In the genomic region with DNA sequence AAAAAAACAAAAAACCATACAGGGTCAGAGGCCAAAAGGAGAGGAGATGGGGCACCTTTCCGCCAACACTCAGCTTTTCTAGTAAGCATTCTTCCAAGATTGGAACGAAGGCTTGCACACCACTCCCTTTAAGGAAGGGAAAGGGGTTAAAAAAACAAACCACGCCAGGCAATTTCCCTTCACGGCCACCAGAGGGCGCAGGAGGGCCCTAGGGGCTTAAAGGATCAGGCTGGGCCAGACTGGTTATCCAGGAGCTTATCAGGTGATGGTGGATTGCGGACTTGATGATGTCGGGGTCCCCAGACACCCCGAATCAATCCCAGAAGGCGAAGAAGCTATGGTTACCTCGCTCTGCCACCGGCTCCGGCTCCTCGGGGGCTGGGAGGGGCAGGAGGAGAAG, we compare ENCODE assay signal across 8 mouse cellular contexts. TPM values are rescaled to one million over a fixed set of nuclear protein-coding genes. Genes with fewer than 3 reads are reported as not detected.
DNase-seq lines count a peak whose midpoint lies in the region; ATAC-seq and TF ChIP-seq lines count a peak whose summit lies in the region.

No protein-coding gene starts in this region.

- DNase-seq in cerebellum, adult 2 months: no peak
- no peak for DNase-seq in cerebellum, adult 9-11 months
- DNase-seq in urinary bladder, postnatal 25 days (ENCODE audit: low spot score): peak; percentile 43
- no peak for DNase-seq in urinary bladder, postnatal 4 days (ENCODE audit: low spot score in 2 of 2)
- peak in 2 of 3 experiments; percentile 41 to 43 for DNase-seq in liver, embryonic 14.5 days (ENCODE audit: low read depth in 3 of 3, low spot score in 3 of 3)
- peak; percentile 74 for DNase-seq in splenic B cell, adult 2 months (ENCODE audit: low read depth, low spot score)
- DNase-seq in left cerebral cortex, adult 8-10 months (ENCODE audit: low spot score in 2 of 2): no peak

- H3K27me3 ChIP-seq in cerebellum, adult 2 months (ENCODE audit: control insufficient read depth, insufficient read depth, low read length): no peaks in the 10 kb centered on the region
- H3K27me3 ChIP-seq in heart, embryonic 13.5 days (replicated peaks): no peaks in the 10 kb centered on the region
- H3K27me3 ChIP-seq in liver, embryonic 14.5 days (ENCODE audit: control insufficient read depth, insufficient read depth, low read length): no peaks in the 10 kb centered on the region
- H3K27me3 ChIP-seq in splenic B cell, adult 2 months (ENCODE audit: control insufficient read depth, insufficient read depth, low read length, poor library complexity, severe bottlenecking): no peaks in the 10 kb centered on the region

- peak overlapping the region; percentile 63 for H3K4me2 ChIP-seq in heart, embryonic 13.5 days
- H3K4me2 ChIP-seq in liver, embryonic 14.5 days (ENCODE audit: low read depth): no peak overlapping the region

- H3K9me3 ChIP-seq in heart, embryonic 13.5 days: no peaks in the 10 kb centered on the region
- H3K9me3 ChIP-seq in liver, embryonic 14.5 days (ENCODE audit: control insufficient read depth, low read length): no peaks in the 10 kb centered on the region

- TF ChIP-seq CTCF in cerebellum, adult 2 months (IDR thresholded peaks at IDR 0.05; ENCODE audit: borderline replicate concordance, insufficient read depth, low read depth, low read length): peak; percentile 64
- peak; percentile 96 for TF ChIP-seq CTCF in liver, embryonic 14.5 days (IDR thresholded peaks at IDR 0.05; ENCODE audit: low read depth)

- peak overlapping the region; percentile 78 for H3K9ac ChIP-seq in heart, embryonic 13.5 days
- H3K9ac ChIP-seq in liver, embryonic 14.5 days (replicated peaks): no peak overlapping the region

- ATAC-seq in heart, embryonic 13.5 days (ENCODE audit: extremely low read depth, insufficient number of reproducible peaks, low FRiP score, low TSS enrichment): no peak
- ATAC-seq in liver, embryonic 14.5 days (ENCODE audit: insufficient read depth): no peak

- TF ChIP-seq POLR2A in cerebellum, adult 2 months (IDR thresholded peaks at IDR 0.05; ENCODE audit: borderline replicate concordance, insufficient read depth, low read length): no peak

- no peak overlapping the region for H3K27ac ChIP-seq in cerebellum, adult 2 months (ENCODE audit: insufficient read depth, low read length)
- H3K27ac ChIP-seq in heart, embryonic 13.5 days (replicated peaks): peak overlapping the region; percentile 93
- H3K27ac ChIP-seq in liver, embryonic 14.5 days: no peak overlapping the region

- no peak overlapping the region for H3K4me3 ChIP-seq in cerebellum, adult 2 months (replicated peaks; ENCODE audit: insufficient read depth, low read depth, low read length)
- peak overlapping the region; percentile 38 for H3K4me3 ChIP-seq in heart, embryonic 13.5 days
- H3K4me3 ChIP-seq in liver, embryonic 14.5 days (ENCODE audit: insufficient read depth in 1 of 2, low read depth in 2 of 2, low read length in 2 of 2): no peak overlapping the region

- 29% methylated on average over 13 of the region's 13 CpGs for WGBS in cerebellum, adult 2 months
- 17% methylated on average over 13 of the region's 13 CpGs for WGBS in heart, embryonic 13.5 days
- whole genome bisulfite sequencing in liver, embryonic 14.5 days (ENCODE audit: insufficient replicate concordance): 16% methylated on average over 13 of the region's 13 CpGs

- TF ChIP-seq EP300 in liver, embryonic 14.5 days (IDR thresholded peaks at IDR 0.05; ENCODE audit: low read depth): no peak

- H3K4me1 ChIP-seq in cerebellum, adult 2 months (ENCODE audit: control insufficient read depth, insufficient read depth, low read length): no peaks in the 10 kb centered on the region
- peaks cover 91% of the 10 kb centered on the region for H3K4me1 ChIP-seq in heart, embryonic 13.5 days
- H3K4me1 ChIP-seq in liver, embryonic 14.5 days (replicated peaks; ENCODE audit: control insufficient read depth in 2 of 2, insufficient read depth in 2 of 2, low read length in 1 of 2): peaks cover 0 to 5% of the 10 kb centered on the region in 2 experiments; a peak in 3 of 4 replicates

- H3K36me3 ChIP-seq in heart, embryonic 13.5 days: peaks cover 14% of the 10 kb centered on the region
- H3K36me3 ChIP-seq in liver, embryonic 14.5 days (replicated peaks; ENCODE audit: control insufficient read depth, insufficient read depth, low read depth): no peaks in the 10 kb centered on the region
- no peaks in the 10 kb centered on the region for H3K36me3 ChIP-seq in splenic B cell, adult 2 months (ENCODE audit: control insufficient read depth, insufficient read depth, low read length, poor library complexity, severe bottlenecking)

RNA-seq across cellular contexts. Expression of gene Tnnt1, which starts 2.9 kb away (rescaled TPM):
- polyA plus RNA-seq in cerebellum, adult 2 months (2012; rRNA removed): 2.9 and 6.7 TPM in 2 replicates
- 610 and 755 TPM in 2 replicates for polyA plus RNA-seq in heart, embryonic 13.5 days (2015; fragmentation: Nextera tagmentation; extraction: Ambion mirVana)
- polyA plus RNA-seq in liver, embryonic 14.5 days (2012; rRNA removed): 2.0 and 4.0 TPM in 2 replicates
- polyA plus RNA-seq in liver, embryonic 14.5 days (2014; fragmentation: Nextera tagmentation; extraction: Ambion mirVana): 2.6 and 3.3 TPM in 2 replicates
- 10 to 100 TPM in 1 of 4 experiments, 1 to 10 TPM in 3; 7.5 to 10.9 (median 8.2) TPM for total RNA-seq in left cerebral cortex, adult 8-10 months (2022)

RNA-seq across cellular contexts. Expression of gene Tnni3, which starts 10.8 kb away (rescaled TPM):
- polyA plus RNA-seq in cerebellum, adult 2 months (2012; rRNA removed): 5.4 and 9.5 TPM in 2 replicates
- polyA plus RNA-seq in heart, embryonic 13.5 days (2015; fragmentation: Nextera tagmentation; extraction: Ambion mirVana): 2,083 and 2,324 TPM in 2 replicates
- polyA plus RNA-seq in liver, embryonic 14.5 days (2012; rRNA removed): 0.30 and 0.35 TPM in 2 replicates
- polyA plus RNA-seq in liver, embryonic 14.5 days (2014; fragmentation: Nextera tagmentation; extraction: Ambion mirVana): 0.45 TPM in 1 of 2 replicates, not detected in the other
- 1 to 10 TPM; 1.9 to 4.5 (median 4.1) TPM for total RNA-seq in left cerebral cortex, adult 8-10 months (2022)

RNA-seq across cellular contexts. Expression of gene Ppp1r12c, which starts 11.8 kb away (rescaled TPM):
- polyA plus RNA-seq in cerebellum, adult 2 months (2012; rRNA removed): 111 and 120 TPM in 2 replicates
- polyA plus RNA-seq in heart, embryonic 13.5 days (2015; fragmentation: Nextera tagmentation; extraction: Ambion mirVana): 29.2 and 33.9 TPM in 2 replicates
- 16.2 and 22.2 TPM in 2 replicates for polyA plus RNA-seq in liver, embryonic 14.5 days (2012; rRNA removed)
- 15.6 and 22.2 TPM in 2 replicates for polyA plus RNA-seq in liver, embryonic 14.5 days (2014; fragmentation: Nextera tagmentation; extraction: Ambion mirVana)
- total RNA-seq in left cerebral cortex, adult 8-10 months (2022): 100 to 1,000 TPM; 142 to 158 (median 151) TPM

RNA-seq across cellular contexts. Expression of gene Dnaaf3, which starts 19.0 kb away (rescaled TPM):
- polyA plus RNA-seq in cerebellum, adult 2 months (2012; rRNA removed): 1.1 and 1.4 TPM in 2 replicates
- polyA plus RNA-seq in heart, embryonic 13.5 days (2015; fragmentation: Nextera tagmentation; extraction: Ambion mirVana): 0.59 and 0.95 TPM in 2 replicates
- 0.39 and 0.42 TPM in 2 replicates for polyA plus RNA-seq in liver, embryonic 14.5 days (2012; rRNA removed)
- 0.09 TPM in 1 of 2 replicates, not detected in the other for polyA plus RNA-seq in liver, embryonic 14.5 days (2014; fragmentation: Nextera tagmentation; extraction: Ambion mirVana)
- total RNA-seq in left cerebral cortex, adult 8-10 months (2022): under 1 TPM; 0.22 to 0.79 (median 0.30) TPM

RNA-seq across cellular contexts. Expression of gene Syt5, which starts 34.1 kb away (rescaled TPM):
- 16.9 and 19.0 TPM in 2 replicates for polyA plus RNA-seq in cerebellum, adult 2 months (2012; rRNA removed)
- polyA plus RNA-seq in heart, embryonic 13.5 days (2015; fragmentation: Nextera tagmentation; extraction: Ambion mirVana): 1.4 and 2.7 TPM in 2 replicates
- 0.15 and 0.22 TPM in 2 replicates for polyA plus RNA-seq in liver, embryonic 14.5 days (2012; rRNA removed)
- polyA plus RNA-seq in liver, embryonic 14.5 days (2014; fragmentation: Nextera tagmentation; extraction: Ambion mirVana): 0.25 and 0.81 TPM in 2 replicates
- 100 to 1,000 TPM; 251 to 286 (median 266) TPM for total RNA-seq in left cerebral cortex, adult 8-10 months (2022)

Comparison
In these comparisons a context has a peak if more than half of its experiments do, and no peak if none do; other contexts are left out.
1. DNase-seq: peak in urinary bladder, postnatal 25 days (single experiment), liver, embryonic 14.5 days (2 of 3) and splenic B cell, adult 2 months (single experiment); none in cerebellum, adult 2 months (0 of 2), cerebellum, adult 9-11 months (single experiment), urinary bladder, postnatal 4 days (0 of 2) and left cerebral cortex, adult 8-10 months (0 of 2).
2. RNA of gene Tnnt1, which starts 2.9 kb away (polyA plus RNA-seq): 610 to 755 TPM in heart, embryonic 13.5 days; 2.9 to 6.7 TPM in cerebellum, adult 2 months and 2.0 to 4.0 TPM in liver, embryonic 14.5 days; every median in the first group is over 10 times any median in the second.
3. RNA of gene Tnni3, which starts 10.8 kb away (polyA plus RNA-seq): 2,083 to 2,324 TPM in heart, embryonic 13.5 days; 5.4 to 9.5 TPM in cerebellum, adult 2 months and 0.30 to 0.45 TPM in liver, embryonic 14.5 days; every median in the first group is over 100 times any median in the second.